Mouse (Mus musculus) left cerebral cortex, postnatal 14 days (tissue): ENCODE results near the gene Fam151a. TPM values are rescaled to one million over a fixed set of nuclear protein-coding genes. Genes with fewer than 3 reads are reported as not detected.
"Not testable (repeated sequence)": the region's sequence is repeated elsewhere in the genome, so short reads cannot be mapped to it uniquely, and the experiment has no call there.

ENCODE experiments used
- DNase-seq, 2 experiments: peaks; one replicate each; pipeline ENCODE4 v3.0.0; 2021 to 2022; ENCODE audit warnings: low spot score in 2 of 2, mixed read lengths in 1 of 2
- intact Hi-C: fragments of 180-260 bp; cut with DNase I; formaldehyde crosslinking; loops from one replicate; pipeline ENCODE4 v1.15.1; 2025
- total RNA-seq, 2 experiments: library from RNA; stranded (reverse); gene quantifications; 2 replicates each; pipeline ENCODE4 v1.2.3; 2021

Gene Fam151a
- total RNA-seq, 2 experiments from 2014 or later = not detected

GRCm38 (mm10) chr4:106769306-106769705 lies 35.6 kb downstream of the Fam151a start:
- intact Hi-C loops = no loop called here

GRCm38 (mm10) chr4:106772558-106772957 lies 38.9 kb downstream of the Fam151a start:
- intact Hi-C loops = no loop called here
- DNase-seq = no peak

More at GRCm38 (mm10) chr4:106769306-106769705, 35.6 kb downstream of the Fam151a start:
- no peak for DNase-seq

- intact Hi-C loops, DNase-seq: not testable (repeated sequence)
Observed at GRCm38 (mm10) chr4:106775767-106776166, 42.1 kb downstream of the Fam151a start.

GRCm38 (mm10) chr4:106776998-106777397 lies 43.3 kb downstream of the Fam151a start:
- intact Hi-C loops = no loop called here
- peak; percentile 78 to 90 for DNase-seq

GRCm38 (mm10) chr4:106778116-106778788 lies 44.6 kb downstream of the Fam151a start:
- DNase-seq = peak; percentile 86 to 95
- intact Hi-C loops = no loop called here

GRCm38 (mm10) chr4:106780045-106780444 lies 46.4 kb downstream of the Fam151a start:
- intact Hi-C loops = no loop called here

GRCm38 (mm10) chr4:106783137-106783536 lies 49.4 kb downstream of the Fam151a start:
- intact Hi-C loops = no loop called here

More at GRCm38 (mm10) chr4:106780045-106780444, 46.4 kb downstream of the Fam151a start:
- DNase-seq = peak in 1 of 2 experiments; percentile 33

GRCm38 (mm10) chr4:106784806-106785205 lies 51.1 kb downstream of the Fam151a start:
- no peak for DNase-seq
- intact Hi-C loops = no loop called here

More at GRCm38 (mm10) chr4:106783137-106783536, 49.4 kb downstream of the Fam151a start:
- no peak for DNase-seq

- no peak for DNase-seq
- intact Hi-C loops = no loop called here
Observed at GRCm38 (mm10) chr4:106785345-106785744, 51.7 kb downstream of the Fam151a start.

- intact Hi-C loops = no loop called here
- DNase-seq = peak; percentile 80 to 95
Observed at GRCm38 (mm10) chr4:106785753-106786540, 52.3 kb downstream of the Fam151a start.

GRCm38 (mm10) chr4:106787830-106788229 lies 54.1 kb downstream of the Fam151a start:
- peak; percentile 45 to 50 for DNase-seq
- intact Hi-C loops = no loop called here

GRCm38 (mm10) chr4:106788627-106789026 lies 54.9 kb downstream of the Fam151a start:
- intact Hi-C loops = no loop called here
- no peak for DNase-seq

GRCm38 (mm10) chr4:106789705-106790104 lies 56.0 kb downstream of the Fam151a start:
- peak; percentile 46 to 66 for DNase-seq
- intact Hi-C loops = no loop called here

GRCm38 (mm10) chr4:106790218-106790617 lies 56.5 kb downstream of the Fam151a start:
- intact Hi-C loops, DNase-seq: not testable (repeated sequence)

- DNase-seq = no peak
- intact Hi-C loops = no loop called here
Observed at GRCm38 (mm10) chr4:106790938-106791337, 57.2 kb downstream of the Fam151a start.

GRCm38 (mm10) chr4:106792276-106792675 lies 58.6 kb downstream of the Fam151a start:
- no peak for DNase-seq
- intact Hi-C loops = no loop called here

- DNase-seq, intact Hi-C loops: not testable (repeated sequence)
Observed at GRCm38 (mm10) chr4:106793826-106794225, 60.1 kb downstream of the Fam151a start.

GRCm38 (mm10) chr4:106794247-106794646 lies 60.6 kb downstream of the Fam151a start:
- DNase-seq = no peak
- intact Hi-C loops = no loop called here

GRCm38 (mm10) chr4:106795289-106795688 lies 61.6 kb downstream of the Fam151a start:
- no peak for DNase-seq
- intact Hi-C loops = no loop called here
